Mouse (Mus musculus) myocyte (in vitro differentiated cells): ENCODE measurements at regions not wholly inside any gene's neighbourhood (a gene's known extent, or its start where the extent isn't known, plus 50 kb on each side); places are given as distances from the start of the nearest gene placed in this dataset.

ENCODE experiments used
- POLR2A ChIP-seq: IDR thresholded peaks from one replicate; pipeline ENCODE4 v1.6.1; 2011; ENCODE audit warnings: low read depth, mild to moderate bottlenecking, control low read depth, moderate library complexity; ENCODE audit not compliant: insufficient read length
- USF1 ChIP-seq: IDR thresholded peaks from one replicate; pipeline ENCODE4 v1.6.1; 2011; ENCODE audit warnings: low read depth, mild to moderate bottlenecking, control low read depth, moderate library complexity

DNA sequence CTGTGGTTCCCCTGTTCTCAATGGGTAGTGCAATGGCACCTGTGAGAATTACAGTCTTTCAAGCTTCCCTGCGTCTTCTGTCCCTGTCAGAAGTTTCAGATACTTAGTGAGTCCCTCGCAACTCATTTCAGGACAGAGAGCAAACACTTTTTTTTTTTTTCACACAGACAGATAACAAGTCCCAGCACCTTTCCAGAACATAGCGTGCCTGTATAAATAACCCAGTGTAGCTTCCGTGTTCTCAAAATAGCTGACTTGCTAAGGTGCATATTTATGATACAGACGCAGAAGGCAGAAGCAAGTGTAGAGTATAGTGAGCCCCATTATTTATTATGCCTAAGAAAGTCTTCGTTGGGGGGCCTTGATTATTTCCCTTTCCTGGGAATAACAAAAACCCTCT, 929.4 kb downstream of the Robo2 start:
- TF ChIP-seq POLR2A (no peak), USF1 (no peak)
